Mouse (Mus musculus): ENCODE measurements around the gene Mrps21. TPM values are rescaled to one million over a fixed set of nuclear protein-coding genes. Genes with fewer than 3 reads are reported as not detected.
"Not testable (repeated sequence)": the region's sequence is repeated elsewhere in the genome, so short reads cannot be mapped to it uniquely, and the experiment has no call there.

Gene Mrps21
- total and polyA plus RNA-seq, 3 experiments: 174 to 350 (median 314) TPM

GRCm38 (mm10) chr3:95902373-95902625 is 31.0 kb upstream of the Mrps21 start:
- intact Hi-C loops (cut with DNase I): no loop called here
- peaks cover 1% of the 10 kb centered on the region; the same call in 1 of the 2 replicates for H3K4me1 ChIP-seq (ENCODE audit: control insufficient read depth, insufficient read depth, low read length)
- H3K27ac ChIP-seq: peak overlapping the region; percentile 91
- H3K4me3 ChIP-seq: no peak overlapping the region
- H3K36me3 ChIP-seq (ENCODE audit: control insufficient read depth, insufficient read depth, low read length): peaks cover 3% of the 10 kb centered on the region; the same call in 1 of the 2 replicates
- peak in 1 of 2 experiments; percentile 36 for DNase-seq
- H3K79me2 ChIP-seq (replicated peaks; ENCODE audit: control insufficient read depth, insufficient read depth, low read length): no peaks in the 10 kb centered on the region
- H3K9ac ChIP-seq (ENCODE audit: low read depth, low read length): peak overlapping the region; percentile 71
- no peaks in the 10 kb centered on the region for H3K27me3 ChIP-seq (ENCODE audit: control insufficient read depth, insufficient read depth, low read length)
- no peak; the same call in 1 of the 2 replicates for TF ChIP-seq POLR2A (IDR thresholded peaks at IDR 0.05; ENCODE audit: insufficient read depth, low read depth, low read length)
- no peak for TF ChIP-seq EP300 (IDR thresholded peaks at IDR 0.05; ENCODE audit: insufficient read depth, low read depth, low read length)
- TF ChIP-seq CTCF (IDR thresholded peaks at IDR 0.05): no peak

DNA sequence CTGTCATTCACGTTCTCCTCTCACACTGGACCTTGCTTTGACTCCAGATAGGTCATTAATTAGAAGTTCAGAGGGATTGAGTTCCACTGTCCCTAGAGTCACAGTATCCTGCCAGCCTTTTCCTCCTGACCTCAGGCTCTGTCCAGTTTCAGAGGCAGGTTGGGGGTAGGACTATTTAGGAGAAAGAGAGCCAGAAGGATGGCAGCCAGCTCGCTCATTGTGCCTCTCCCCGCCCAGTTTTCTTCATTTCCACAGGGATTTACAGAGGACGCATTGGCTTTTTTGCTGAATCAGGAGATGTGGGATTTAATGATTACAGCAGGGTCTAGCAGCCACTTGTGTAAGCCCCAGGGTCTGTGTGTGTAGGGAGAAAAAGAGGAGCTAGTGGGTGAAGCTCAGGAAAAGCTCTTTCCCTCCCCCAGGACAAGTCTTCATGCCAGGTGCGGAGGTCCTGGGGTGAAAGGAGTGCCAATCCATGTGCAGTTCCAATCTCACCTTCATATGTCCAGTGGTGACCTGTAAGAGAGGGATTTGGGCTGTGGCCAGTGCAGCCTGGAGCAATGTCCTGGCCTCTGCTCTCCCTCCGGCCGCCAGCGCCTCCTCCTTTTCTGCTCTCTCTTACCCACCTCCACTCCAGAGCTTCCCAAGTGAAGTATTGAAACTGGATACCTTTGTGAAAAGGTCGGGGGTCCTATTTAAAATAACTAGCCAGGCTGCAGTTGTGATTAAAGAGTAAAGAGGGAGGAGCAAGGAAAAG is 30.5 kb upstream of the Mrps21 start:
- 40% methylated on average over 9 of the region's 9 CpGs for WGBS
- H3K4me3 ChIP-seq: 0 out of 2 replicates have a peak overlapping the region, but pooled peaks have one; percentile 0
- H3K4me1 ChIP-seq (ENCODE audit: control insufficient read depth, insufficient read depth, low read length): peaks cover 1% of the 10 kb centered on the region; the same call in 1 of the 2 replicates

GRCm38 (mm10) chr3:95899800-95900524 is 28.6 kb upstream of the Mrps21 start:
- Histone ChIP-seq H3K27me3 (ENCODE audit: control insufficient read depth, insufficient read depth, low read length) (no peaks in the 10 kb centered on the region), H3K79me2 (replicated peaks; ENCODE audit: control insufficient read depth, insufficient read depth, low read length) (0 out of 2 replicates have a peak, but pooled peaks cover under 1% of the 10 kb centered on the region), H3K4me3 (no peak overlapping the region), H3K27ac (no peak overlapping the region), H3K4me1 (ENCODE audit: control insufficient read depth, insufficient read depth, low read length) (peaks cover 3% of the 10 kb centered on the region), H3K36me3 (ENCODE audit: control insufficient read depth, insufficient read depth, low read length) (peaks cover 3% of the 10 kb centered on the region; the same call in 1 of the 2 replicates), H3K9ac (ENCODE audit: low read depth, low read length) (no peak overlapping the region)
- DNase-seq: no peak
- peak; percentile 52; the same call in 1 of the 2 replicates for TF ChIP-seq POLR2A (IDR thresholded peaks at IDR 0.05; ENCODE audit: insufficient read depth, low read depth, low read length)
- no peak for TF ChIP-seq CTCF (IDR thresholded peaks at IDR 0.05)
- intact Hi-C loops (cut with DNase I): no loop called here
- WGBS: 69% methylated on average over 13 of the region's 13 CpGs

More for the DNA sequence above, 30.5 kb upstream of the Mrps21 start:
- H3K36me3 ChIP-seq (ENCODE audit: control insufficient read depth, insufficient read depth, low read length): peaks cover 3% of the 10 kb centered on the region; the same call in 1 of the 2 replicates
- no peaks in the 10 kb centered on the region for H3K27me3 ChIP-seq (ENCODE audit: control insufficient read depth, insufficient read depth, low read length)
- peak overlapping the region; percentile 23; the same call in 1 of the 2 replicates for H3K9ac ChIP-seq (ENCODE audit: low read depth, low read length)
- peak overlapping the region; percentile 91 for H3K27ac ChIP-seq
- H3K79me2 ChIP-seq (replicated peaks; ENCODE audit: control insufficient read depth, insufficient read depth, low read length): no peaks in the 10 kb centered on the region
- no peak for TF ChIP-seq CTCF (IDR thresholded peaks at IDR 0.05)
- no peak; the same call in 1 of the 2 replicates for TF ChIP-seq POLR2A (IDR thresholded peaks at IDR 0.05; ENCODE audit: insufficient read depth, low read depth, low read length)
- peak; percentile 38 to 52 for DNase-seq
- intact Hi-C loops (cut with DNase I): no loop called here

DNA sequence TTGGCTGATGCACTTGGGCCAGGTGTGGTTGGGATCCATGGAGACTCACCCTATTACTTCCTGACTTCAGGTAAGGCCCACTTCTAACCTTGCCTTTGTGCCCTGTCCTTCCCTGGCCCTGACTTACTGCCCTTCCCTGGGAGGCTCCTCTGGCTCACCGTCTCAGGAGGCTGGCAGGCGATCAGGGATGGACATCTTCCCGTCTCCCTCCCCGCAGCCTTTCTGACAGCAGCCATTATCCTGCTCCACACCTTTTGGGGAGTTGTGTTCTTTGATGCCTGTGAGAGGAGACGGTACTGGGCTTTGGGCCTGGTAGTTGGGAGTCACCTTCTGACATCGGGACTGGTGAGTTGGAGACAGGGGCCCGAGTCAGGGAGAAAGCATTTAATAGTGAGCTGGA is 24.2 kb upstream of the Mrps21 start:
- H3K79me2 ChIP-seq (replicated peaks; ENCODE audit: control insufficient read depth, insufficient read depth, low read length); H3K36me3 ChIP-seq (ENCODE audit: control insufficient read depth, insufficient read depth, low read length); intact Hi-C loops (cut with DNase I); DNase-seq; H3K27ac ChIP-seq; H3K4me3 ChIP-seq; H3K9ac ChIP-seq (ENCODE audit: low read depth, low read length); H3K27me3 ChIP-seq (ENCODE audit: control insufficient read depth, insufficient read depth, low read length): not testable (repeated sequence)
- peaks cover 11% of the 10 kb centered on the region for H3K4me1 ChIP-seq (ENCODE audit: control insufficient read depth, insufficient read depth, low read length)
- 73% methylated on average over 7 of the region's 7 CpGs for WGBS

DNA sequence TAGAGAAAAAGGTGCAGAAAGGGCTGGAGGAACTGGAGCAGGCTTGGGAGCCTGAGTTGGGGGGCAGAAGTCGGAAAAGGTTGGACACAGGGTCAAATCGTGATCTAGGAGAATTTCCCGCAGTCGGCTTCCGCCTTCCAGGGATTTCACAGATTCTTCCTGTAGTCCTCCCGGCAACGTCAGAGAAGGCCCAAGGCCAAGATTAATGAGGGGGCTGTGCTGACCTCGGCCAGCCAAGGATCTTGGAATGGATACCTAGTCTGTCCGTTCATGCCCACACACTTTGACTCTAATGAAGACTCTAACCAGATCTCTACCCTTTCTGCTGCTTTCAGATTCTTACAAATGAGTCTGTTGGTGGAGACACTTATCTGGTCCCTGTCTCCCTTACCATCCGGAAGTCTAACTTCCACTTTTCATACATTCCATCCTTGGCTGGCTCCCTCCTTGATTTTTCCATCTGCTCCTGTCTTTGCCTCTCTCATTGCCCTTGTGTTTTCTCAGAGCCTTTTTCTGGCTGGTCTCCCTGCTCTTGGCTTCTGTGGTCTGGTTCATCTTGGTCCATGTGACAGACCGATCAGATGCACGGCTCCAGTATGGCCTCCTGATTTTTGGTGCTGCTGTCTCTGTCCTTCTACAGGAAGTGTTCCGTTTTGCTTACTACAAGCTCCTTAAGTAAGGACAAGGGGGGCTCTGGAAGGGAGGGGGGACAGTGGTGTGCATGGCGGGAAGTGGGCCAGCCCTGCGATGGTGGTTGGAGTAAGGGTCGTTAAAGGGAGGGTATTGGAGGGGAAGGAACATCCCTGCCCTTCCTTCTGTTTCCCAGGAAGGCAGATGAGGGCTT is 23.2 kb upstream of the Mrps21 start:
- 3% methylated on average over 16 of the region's 16 CpGs for WGBS
- Histone ChIP-seq H3K27ac (peak overlapping the region; percentile 88), H3K36me3 (ENCODE audit: control insufficient read depth, insufficient read depth, low read length) (no peaks in the 10 kb centered on the region), H3K27me3 (ENCODE audit: control insufficient read depth, insufficient read depth, low read length) (no peaks in the 10 kb centered on the region), H3K79me2 (replicated peaks; ENCODE audit: control insufficient read depth, insufficient read depth, low read length) (0 out of 2 replicates have a peak, but pooled peaks cover 2% of the 10 kb centered on the region), H3K4me3 (peak overlapping the region; percentile 68), H3K4me1 (ENCODE audit: control insufficient read depth, insufficient read depth, low read length) (peaks cover 15% of the 10 kb centered on the region), H3K9ac (ENCODE audit: low read depth, low read length) (peak overlapping the region; percentile 88)
- intact Hi-C loops (cut with DNase I): loop anchor here (5.0 kb wide), 2 partner anchors 58 to 328 kb away; partner anchors contain the start of genes Hist2h2ac and Hist2h2be
- TF ChIP-seq CTCF (IDR thresholded peaks at IDR 0.05): no peak
- TF ChIP-seq EP300 (IDR thresholded peaks at IDR 0.05; ENCODE audit: insufficient read depth, low read depth, low read length): 0 out of 2 replicates have a peak, but pooled peaks have one; percentile 44
- peak; percentile 18; the same call in 1 of the 2 replicates for TF ChIP-seq POLR2A (IDR thresholded peaks at IDR 0.05; ENCODE audit: insufficient read depth, low read depth, low read length)
- DNase-seq: peak; percentile 69 to 72

Data from heart, adult 2 months (tissue).